Mouse (Mus musculus): ENCODE results near the gene Mettl24. TPM values are rescaled to one million over a fixed set of nuclear protein-coding genes. Genes with fewer than 3 reads are reported as not detected.
"Not testable (repeated sequence)": the region's sequence is repeated elsewhere in the genome, so short reads cannot be mapped to it uniquely, and the experiment has no call there.

The Mettl24 gene
- polyA plus RNA-seq, 1 experiment = 18.2 TPM

DNA sequence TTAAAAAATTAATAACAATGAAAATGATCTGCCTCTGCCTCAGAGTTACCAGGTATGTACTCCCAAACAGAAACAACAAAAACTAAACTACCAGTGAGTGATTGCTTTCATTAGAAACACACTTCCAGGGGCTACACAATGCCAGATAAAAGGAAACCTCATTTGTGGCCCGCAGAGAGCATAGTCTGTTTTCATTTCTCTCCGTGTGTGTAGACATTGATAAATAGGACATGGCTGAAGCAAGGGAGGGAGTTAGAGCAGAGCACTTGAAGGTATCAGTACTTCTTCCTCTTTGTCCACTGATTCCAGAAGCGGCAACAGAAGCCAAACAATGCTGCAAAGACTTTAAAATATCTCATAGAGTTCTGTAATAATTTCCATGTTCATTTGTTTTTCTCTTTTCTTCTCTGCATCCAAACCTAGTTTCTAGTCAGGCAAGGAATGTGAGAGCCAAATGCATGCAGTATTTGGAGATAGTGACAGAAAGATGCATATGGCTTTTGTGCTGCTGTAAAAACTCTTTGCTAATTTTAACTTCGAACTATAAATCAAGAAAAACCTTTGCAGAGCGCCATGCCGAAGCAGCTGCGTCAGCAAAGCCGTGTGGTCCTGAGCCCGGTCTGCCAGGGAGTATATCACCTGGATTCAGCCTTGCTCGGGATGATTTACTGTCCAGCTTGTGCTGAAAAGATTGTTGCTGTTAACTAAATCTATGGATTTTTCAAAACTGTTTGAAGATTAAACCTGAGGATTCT is 67.4 kb downstream of the Mettl24 start:
- TF ChIP-seq POLR2A (IDR thresholded peaks at IDR 0.05; ENCODE audit: borderline replicate concordance, extremely low read depth, low read depth, low read length) = no peak
- no peak for TF ChIP-seq CTCF (IDR thresholded peaks at IDR 0.05; ENCODE audit: insufficient read depth, low read length)
- 59% methylated on average over 10 of the region's 10 CpGs for WGBS

DNA sequence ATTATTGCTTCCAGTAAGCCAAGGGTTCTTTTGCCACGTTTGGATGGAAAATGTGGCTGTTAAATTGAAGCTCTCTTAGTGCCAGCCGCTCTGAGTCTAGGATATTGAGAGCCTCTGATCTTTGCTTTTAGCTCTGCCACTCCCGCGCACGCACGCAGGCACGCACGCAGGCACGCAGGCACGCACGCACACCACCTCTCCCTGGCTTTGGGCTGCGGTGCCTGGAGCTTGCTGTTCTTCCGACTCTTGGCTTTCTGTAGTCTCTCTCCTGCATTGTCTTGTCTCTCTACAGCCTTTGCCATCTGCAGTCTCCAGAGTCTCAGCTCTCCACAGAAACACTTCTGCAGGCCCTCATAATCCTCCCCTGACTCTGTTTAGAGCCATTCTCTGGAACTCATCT is 68.1 kb downstream of the Mettl24 start:
- 86% methylated on average over 13 of the region's 13 CpGs for WGBS
- no peak overlapping the region for H3K4me3 ChIP-seq (replicated peaks; ENCODE audit: extremely low read depth, low read depth, low read length)

More for the DNA sequence above, 67.4 kb downstream of the Mettl24 start:
- no peak for DNase-seq
- Histone ChIP-seq H3K4me1 (ENCODE audit: control insufficient read depth, insufficient read depth, low read length) (no peaks in the 10 kb centered on the region), H3K4me3 (replicated peaks; ENCODE audit: extremely low read depth, low read depth, low read length) (no peak overlapping the region)

DNA sequence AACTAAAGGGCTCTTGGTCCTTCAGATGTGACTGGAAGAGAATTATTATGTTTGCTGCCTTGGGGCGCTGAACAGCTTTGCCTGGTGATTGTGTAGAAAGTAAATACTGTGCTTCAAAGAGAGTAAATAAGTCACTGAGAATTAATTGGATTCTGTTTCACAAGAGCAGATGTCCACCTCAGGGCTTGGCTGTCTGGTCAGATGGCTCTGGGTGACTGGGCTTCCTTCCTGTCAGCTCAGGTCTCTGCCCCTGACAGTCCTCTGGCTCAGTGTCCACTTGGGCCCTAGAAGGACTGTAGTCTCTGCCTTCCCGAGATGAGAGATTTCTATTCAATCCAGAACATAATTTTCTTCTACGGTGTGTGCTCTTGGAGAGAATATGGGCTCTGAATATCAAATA is 70.0 kb downstream of the Mettl24 start:
- no peak for TF ChIP-seq CTCF (IDR thresholded peaks at IDR 0.05; ENCODE audit: insufficient read depth, low read length)
- no peak for TF ChIP-seq POLR2A (IDR thresholded peaks at IDR 0.05; ENCODE audit: borderline replicate concordance, extremely low read depth, low read depth, low read length)
- WGBS = 57% methylated on average over 3 of the region's 3 CpGs
- Histone ChIP-seq H3K4me3 (replicated peaks; ENCODE audit: extremely low read depth, low read depth, low read length) (no peak overlapping the region), H3K4me1 (ENCODE audit: control insufficient read depth, insufficient read depth, low read length) (no peaks in the 10 kb centered on the region)
- no peak for DNase-seq

More for the DNA sequence above, 68.1 kb downstream of the Mettl24 start:
- no peak for DNase-seq
- TF ChIP-seq POLR2A (IDR thresholded peaks at IDR 0.05; ENCODE audit: borderline replicate concordance, extremely low read depth, low read depth, low read length) (no peak), CTCF (IDR thresholded peaks at IDR 0.05; ENCODE audit: insufficient read depth, low read length) (no peak)
- no peaks in the 10 kb centered on the region for H3K4me1 ChIP-seq (ENCODE audit: control insufficient read depth, insufficient read depth, low read length)

DNA sequence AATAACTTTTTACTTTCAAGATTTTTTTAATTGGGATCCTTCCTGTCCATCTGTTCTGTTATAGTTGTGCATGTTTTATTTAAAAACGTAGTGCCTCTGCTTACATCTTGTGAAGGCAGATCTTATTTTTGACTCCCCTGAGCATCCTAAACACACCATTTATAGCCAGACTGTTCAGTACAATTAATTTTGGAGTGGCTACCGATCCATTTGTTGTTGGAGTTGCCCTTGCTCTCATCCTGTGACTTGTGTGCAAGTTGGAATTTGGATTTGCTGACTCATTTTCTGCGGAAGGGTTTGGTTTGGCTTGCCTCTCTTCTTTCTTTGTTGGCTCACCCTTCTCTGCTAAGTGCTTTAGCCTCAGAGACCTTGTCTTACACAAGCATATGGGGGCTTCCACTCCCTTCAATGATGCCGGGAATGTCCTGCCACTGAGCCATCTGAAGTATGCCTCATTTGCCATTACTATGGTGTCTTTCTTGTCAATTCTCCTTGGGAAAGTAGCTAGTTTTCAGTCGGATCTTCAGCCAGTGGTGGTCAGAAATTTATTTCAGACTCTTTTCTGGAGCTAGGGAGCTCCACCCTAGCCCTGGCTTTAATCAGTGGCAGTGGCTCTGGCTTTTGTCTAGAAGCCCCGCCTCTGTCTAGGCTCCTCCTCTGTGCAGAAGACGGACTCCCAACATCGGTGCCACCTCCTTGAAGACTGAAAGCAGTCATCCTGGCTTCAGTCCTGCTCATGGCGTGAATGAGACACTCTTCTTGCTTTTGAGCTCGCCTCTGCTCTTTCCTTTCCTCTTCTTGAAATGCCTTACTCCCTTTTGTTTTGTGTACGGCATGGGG is 75.3 kb downstream of the Mettl24 start:
- 66% methylated on average over 11 of the region's 11 CpGs for WGBS
- peak; percentile 4 for DNase-seq

DNA sequence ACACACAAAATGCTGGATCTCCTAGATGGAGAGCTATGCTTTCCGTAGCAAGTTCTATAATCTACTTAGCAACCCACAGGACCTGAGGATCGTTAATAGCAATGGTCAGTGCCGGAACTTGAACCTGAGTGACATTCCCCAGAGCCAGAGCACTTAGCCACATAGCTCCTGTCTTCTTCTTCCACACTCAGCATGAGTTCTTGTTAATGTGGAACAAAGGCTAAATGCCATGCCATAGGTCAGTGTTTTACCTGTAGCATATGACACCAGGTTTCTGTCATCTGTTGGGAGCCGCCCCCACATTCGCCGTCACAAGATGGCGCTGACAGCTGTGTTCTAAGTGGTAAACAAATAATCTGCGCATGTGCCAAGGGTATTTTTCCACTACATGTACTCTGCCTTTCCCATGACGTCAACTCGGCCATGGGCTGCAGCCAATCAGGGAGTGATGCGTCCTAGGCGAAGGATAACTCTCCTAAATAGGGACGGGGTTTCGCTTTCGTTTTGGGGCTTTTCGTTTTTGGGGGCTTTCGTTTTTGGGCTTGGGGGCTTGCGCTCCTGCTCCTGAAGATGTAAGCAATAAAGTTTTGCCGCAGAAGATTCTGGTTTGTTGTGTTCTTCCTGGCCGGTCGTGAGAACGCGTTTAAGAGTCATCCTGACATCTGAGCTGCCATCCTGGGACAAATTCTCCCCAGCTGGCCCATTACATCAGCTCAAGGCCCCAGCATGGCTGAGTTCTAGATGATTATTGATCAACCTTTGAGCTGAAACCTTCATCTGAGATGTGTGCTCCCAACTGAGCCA is 76.5 kb downstream of the Mettl24 start:
- not testable (repeated sequence) for DNase-seq; H3K4me1 ChIP-seq (ENCODE audit: control insufficient read depth, insufficient read depth, low read length); H3K4me3 ChIP-seq (replicated peaks; ENCODE audit: extremely low read depth, low read depth, low read length)
- WGBS = 94% methylated on average over 23 of the region's 23 CpGs

More for the DNA sequence above, 75.3 kb downstream of the Mettl24 start:
- Histone ChIP-seq H3K4me1 (ENCODE audit: control insufficient read depth, insufficient read depth, low read length) (no peaks in the 10 kb centered on the region), H3K4me3 (replicated peaks; ENCODE audit: extremely low read depth, low read depth, low read length) (no peak overlapping the region)
- TF ChIP-seq POLR2A (IDR thresholded peaks at IDR 0.05; ENCODE audit: borderline replicate concordance, extremely low read depth, low read depth, low read length) = no peak
- no peak for TF ChIP-seq CTCF (IDR thresholded peaks at IDR 0.05; ENCODE audit: insufficient read depth, low read length)

DNA sequence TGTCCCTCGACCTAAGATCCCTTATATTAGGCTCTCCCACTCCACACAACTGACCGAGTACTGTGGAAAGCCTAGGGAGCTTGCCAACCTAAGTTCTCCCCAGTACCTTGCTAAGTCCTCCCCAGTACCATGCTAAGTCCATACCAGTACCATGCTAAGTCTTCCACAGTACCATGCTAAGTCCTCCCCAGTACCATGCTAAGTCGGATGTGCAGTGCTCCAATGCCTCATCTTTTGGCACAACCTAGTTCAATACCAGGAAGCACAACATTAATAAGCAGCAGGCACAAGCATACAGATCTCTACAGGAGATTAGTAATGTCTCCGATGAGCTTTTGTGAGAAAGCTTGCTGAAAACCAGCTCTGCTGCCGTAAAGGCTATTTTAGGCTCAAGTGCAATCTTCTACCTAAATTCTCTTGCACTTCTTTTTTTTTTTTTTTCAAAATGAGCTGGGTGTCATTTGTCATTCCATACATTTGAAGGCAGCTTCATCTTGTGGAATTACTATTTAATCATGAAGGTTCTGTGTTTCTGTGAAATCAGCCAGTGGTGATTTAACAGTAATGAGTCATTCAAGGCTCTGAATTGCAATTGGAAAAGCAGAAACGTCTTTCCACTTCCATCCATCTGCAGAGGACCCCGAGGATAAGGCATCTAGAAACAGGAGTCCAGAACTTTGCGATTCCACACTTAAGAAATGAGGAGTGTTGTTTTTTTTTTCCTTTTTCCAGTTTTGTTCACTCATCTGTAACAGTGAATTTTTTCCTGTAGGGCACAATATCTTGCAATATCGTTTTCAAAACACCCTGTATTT is 77.3 kb downstream of the Mettl24 start:
- TF ChIP-seq POLR2A (IDR thresholded peaks at IDR 0.05; ENCODE audit: borderline replicate concordance, extremely low read depth, low read depth, low read length) = no peak
- TF ChIP-seq CTCF (IDR thresholded peaks at IDR 0.05; ENCODE audit: insufficient read depth, low read length) = no peak
- Histone ChIP-seq H3K4me1 (ENCODE audit: control insufficient read depth, insufficient read depth, low read length) (0 out of 2 replicates have a peak, but pooled peaks cover 2% of the 10 kb centered on the region), H3K4me3 (replicated peaks; ENCODE audit: extremely low read depth, low read depth, low read length) (no peak overlapping the region)
- no peak for DNase-seq
- 80% methylated on average over 9 of the region's 9 CpGs for WGBS

DNA sequence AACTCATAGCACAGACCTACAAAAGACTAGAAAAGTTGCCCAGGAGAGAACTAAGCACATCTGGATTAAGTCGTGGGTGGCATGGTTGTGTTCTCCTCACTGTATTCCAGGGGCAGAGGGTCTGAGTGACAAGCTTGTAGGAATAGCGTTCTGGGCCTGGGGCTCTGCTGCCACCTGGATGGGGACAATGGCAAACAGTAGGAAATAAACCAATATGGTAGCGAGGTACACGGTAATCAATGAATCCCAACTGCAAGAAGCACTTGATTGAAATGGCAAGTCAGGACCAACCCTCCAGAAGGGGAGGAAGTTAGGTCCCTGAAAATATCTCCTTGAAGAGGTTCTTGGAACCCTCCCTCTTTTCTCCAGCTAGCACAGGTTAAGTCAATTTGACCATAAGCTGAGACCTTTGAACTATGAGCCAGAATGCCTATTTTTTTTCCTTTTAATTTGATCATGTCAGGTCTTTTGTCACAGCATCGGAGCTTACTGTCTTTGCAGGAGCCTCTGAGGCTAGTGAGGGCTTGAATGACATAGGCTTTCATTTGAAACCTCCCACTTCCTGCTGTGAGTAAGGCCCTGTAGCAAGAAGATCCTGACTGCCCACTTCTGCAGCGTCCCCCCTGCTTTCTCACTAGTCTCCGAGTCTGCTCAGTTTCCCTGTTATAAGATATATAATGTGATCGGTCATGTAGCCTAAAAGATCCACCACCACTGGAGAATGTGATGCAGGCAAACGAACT is 78.1 kb downstream of the Mettl24 start:
- no peak for TF ChIP-seq POLR2A (IDR thresholded peaks at IDR 0.05; ENCODE audit: borderline replicate concordance, extremely low read depth, low read depth, low read length)
- Histone ChIP-seq H3K4me1 (ENCODE audit: control insufficient read depth, insufficient read depth, low read length) (0 out of 2 replicates have a peak, but pooled peaks cover 2% of the 10 kb centered on the region), H3K4me3 (replicated peaks; ENCODE audit: extremely low read depth, low read depth, low read length) (no peak overlapping the region)
- no peak for DNase-seq
- 74% methylated on average over 9 of the region's 9 CpGs for WGBS

DNA sequence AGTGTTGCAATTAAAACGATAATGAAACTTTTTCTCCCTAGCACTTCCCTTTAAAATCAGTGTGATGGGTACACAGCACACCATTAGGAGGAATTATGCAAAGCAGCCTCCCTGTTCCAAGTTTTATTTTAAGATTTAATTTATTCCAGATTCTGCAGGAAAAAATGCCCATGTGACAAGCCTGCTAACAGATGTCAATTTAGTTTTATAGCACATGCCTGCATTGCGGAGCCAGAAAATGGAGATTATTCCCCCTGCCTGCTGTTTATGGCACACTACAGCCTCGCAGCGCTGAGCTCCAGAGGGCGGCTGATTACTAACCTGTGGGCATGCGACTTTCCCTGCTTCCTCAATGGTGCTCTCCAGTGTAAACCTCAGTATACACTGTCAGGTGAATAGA is 79.5 kb downstream of the Mettl24 start:
- no peak overlapping the region for H3K4me3 ChIP-seq (replicated peaks; ENCODE audit: extremely low read depth, low read depth, low read length)
- H3K4me1 ChIP-seq (ENCODE audit: control insufficient read depth, insufficient read depth, low read length) = 0 out of 2 replicates have a peak, but pooled peaks cover 2% of the 10 kb centered on the region
- WGBS = 79% methylated on average over 6 of the region's 6 CpGs
- no peak for TF ChIP-seq POLR2A (IDR thresholded peaks at IDR 0.05; ENCODE audit: borderline replicate concordance, extremely low read depth, low read depth, low read length)
- no peak for TF ChIP-seq CTCF (IDR thresholded peaks at IDR 0.05; ENCODE audit: insufficient read depth, low read length)
- no peak for DNase-seq

Data from lung, adult 2 months (tissue).